Mouse (Mus musculus): ENCODE results near the gene Abhd16a. TPM values are rescaled to one million over a fixed set of nuclear protein-coding genes. Genes with fewer than 3 reads are reported as not detected.

Gene Abhd16a
- 25.5 TPM for polyA plus RNA-seq (2015; fragmentation: Illumina TruSeq; extraction: RNeasy Lipid Tissue Mini Kit (QIAGEN cat#74804); ENCODE audit: insufficient read depth, low read depth, low replicate concordance)

DNA sequence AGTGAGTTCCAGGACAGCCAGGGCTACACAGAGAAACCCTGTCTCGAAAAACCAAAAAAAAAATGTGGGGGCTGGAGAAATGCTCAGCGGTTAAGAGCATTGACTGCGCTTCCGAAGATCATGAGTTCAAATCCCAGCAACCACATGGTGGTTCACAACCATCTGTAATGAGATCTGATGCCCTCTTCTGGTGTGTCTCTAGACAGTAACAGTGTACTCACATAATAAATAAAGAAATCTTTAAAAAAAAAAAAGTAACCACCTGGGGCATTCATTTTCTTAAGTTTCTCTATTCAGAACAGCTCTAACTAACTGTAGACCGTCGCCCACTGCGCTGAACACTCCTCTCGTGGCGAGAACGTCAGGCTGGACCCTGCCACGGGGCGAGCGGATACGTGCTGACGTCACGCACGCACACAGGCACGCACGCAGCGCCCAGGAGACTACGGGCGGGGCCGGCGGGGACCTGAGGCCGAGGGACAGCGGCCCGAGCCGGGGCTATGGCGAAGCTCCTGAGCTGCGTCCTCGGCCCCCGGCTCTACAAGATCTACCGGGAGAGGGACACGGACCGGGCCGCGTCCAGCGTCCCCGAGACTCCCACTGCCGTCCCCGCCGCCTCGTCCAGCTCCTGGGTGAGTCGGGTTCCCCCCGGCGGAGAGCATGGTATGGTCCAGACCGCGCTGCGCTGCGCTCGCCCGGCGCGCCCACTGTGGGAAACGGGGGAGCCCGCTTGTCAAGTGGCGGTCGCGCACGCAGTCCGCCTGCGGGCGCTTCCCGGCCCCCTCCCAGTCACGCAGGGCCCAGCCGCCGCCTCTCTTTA lies at the start of gene Abhd16a:
TSS of gene Abhd16a (plus strand) at position 439 of the 820 bp plus-strand sequence.

GRCm38 (mm10) chr17:35046681-35047455 lies 42.2 kb upstream of the Abhd16a start, which contains the start of gene Msh5:
Gene Msh5, minus strand, starts transcription at chr17:35046745.

GRCm38 (mm10) chr17:35049561-35050016 lies 39.5 kb upstream of the Abhd16a start, which contains the start of gene Clic1:
Gene Clic1, plus strand, starts transcription at chr17:35049966.

DNA sequence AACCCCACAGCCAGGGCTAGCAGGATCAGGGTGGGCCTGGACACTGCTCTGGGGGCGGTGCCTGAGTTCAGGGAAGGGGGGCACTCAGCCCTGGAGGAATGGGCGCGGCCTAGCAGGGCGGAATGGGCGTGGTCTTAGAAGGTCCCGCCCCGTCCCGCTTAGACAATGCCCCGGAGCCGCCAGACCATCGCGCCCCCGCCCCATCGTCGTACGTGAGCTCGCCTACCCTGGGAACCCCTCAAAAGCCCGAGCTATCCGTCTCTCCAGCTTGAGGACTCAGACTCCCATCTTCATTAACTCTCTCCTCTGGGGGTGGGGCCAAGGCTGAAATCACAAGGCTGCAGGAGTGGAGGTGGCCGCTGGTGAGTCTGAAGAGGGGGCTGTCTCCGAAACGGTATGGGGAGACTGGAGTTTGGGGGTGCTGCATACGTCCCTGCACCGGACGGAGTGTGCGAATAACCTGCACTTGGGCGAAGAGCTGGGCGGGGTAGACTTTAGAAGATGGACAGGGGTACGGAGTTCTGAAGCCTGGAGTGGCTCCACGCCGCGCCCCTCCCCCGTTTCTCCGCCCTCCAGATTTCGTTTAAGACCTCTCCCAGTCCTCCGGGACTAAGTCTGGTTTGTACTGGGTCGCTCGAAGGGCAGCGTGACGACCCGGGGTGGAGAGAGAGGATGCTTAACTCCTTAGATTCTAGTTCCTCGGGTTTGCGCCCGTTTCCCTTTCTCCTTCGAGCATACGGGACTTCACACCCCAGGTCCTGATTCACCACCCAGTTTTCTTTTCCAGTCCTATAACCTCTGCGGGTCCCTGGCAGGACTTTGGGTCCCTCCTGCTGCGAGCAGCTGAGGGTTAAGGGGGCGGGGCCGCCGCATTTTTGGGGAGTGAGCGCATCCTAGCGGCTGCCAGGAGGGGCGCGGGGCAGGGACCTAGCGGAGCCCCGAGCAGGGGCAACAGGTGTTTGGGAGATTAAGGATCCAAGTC lies 29.9 kb upstream of the Abhd16a start, which contains the start of gene Ddah2:
TSS of gene Ddah2 (plus strand) at position 125 of the 982 bp plus-strand sequence.

GRCm38 (mm10) chr17:35064951-35065947 lies 23.8 kb upstream of the Abhd16a start, which contains the start of gene Ly6g6c:
Gene Ly6g6c, plus strand, starts transcription at chr17:35065388.

DNA sequence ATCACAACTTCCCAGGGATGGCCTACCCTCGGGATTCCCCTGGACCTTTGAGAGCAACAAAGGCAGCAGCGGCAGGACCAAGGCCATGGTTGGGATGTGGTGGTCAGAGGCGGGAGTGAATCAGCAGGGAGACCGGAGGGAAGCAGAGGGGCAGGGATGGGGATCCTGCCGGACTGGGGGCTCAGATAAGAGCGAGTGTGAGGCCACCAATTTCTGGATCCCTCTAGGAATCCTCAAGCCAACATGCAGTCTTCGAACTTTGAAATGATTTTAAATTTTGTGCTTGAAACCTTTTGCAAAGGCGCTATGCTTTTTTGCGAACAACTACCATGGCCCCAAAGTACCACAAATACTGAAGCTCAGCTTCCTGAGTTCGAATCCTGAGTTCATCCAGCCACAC lies 23.0 kb upstream of the Abhd16a start, which contains the start of gene Mpig6b:
TSS of gene Mpig6b (minus strand) at position 101 of the 400 bp plus-strand sequence.

GRCm38 (mm10) chr17:35076507-35077176 lies 12.4 kb upstream of the Abhd16a start, which contains the start of gene Ly6g6e:
Gene Ly6g6e, plus strand, starts transcription at chr17:35076902.

GRCm38 (mm10) chr17:35077786-35078233 lies 11.3 kb upstream of the Abhd16a start, which contains the start of gene Ly6g6d:
Gene Ly6g6d, minus strand, starts transcription at chr17:35078065.

GRCm38 (mm10) chr17:35085208-35085865 lies 3.7 kb upstream of the Abhd16a start, which contains the start of gene Ly6g6f:
Gene Ly6g6f, minus strand, starts transcription at chr17:35085610.

GRCm38 (mm10) chr17:35108097-35108496 lies 19.0 kb downstream of the Abhd16a start, which contains the start of gene Ly6g5c:
Gene Ly6g5c, plus strand, starts transcription at chr17:35108279.

DNA sequence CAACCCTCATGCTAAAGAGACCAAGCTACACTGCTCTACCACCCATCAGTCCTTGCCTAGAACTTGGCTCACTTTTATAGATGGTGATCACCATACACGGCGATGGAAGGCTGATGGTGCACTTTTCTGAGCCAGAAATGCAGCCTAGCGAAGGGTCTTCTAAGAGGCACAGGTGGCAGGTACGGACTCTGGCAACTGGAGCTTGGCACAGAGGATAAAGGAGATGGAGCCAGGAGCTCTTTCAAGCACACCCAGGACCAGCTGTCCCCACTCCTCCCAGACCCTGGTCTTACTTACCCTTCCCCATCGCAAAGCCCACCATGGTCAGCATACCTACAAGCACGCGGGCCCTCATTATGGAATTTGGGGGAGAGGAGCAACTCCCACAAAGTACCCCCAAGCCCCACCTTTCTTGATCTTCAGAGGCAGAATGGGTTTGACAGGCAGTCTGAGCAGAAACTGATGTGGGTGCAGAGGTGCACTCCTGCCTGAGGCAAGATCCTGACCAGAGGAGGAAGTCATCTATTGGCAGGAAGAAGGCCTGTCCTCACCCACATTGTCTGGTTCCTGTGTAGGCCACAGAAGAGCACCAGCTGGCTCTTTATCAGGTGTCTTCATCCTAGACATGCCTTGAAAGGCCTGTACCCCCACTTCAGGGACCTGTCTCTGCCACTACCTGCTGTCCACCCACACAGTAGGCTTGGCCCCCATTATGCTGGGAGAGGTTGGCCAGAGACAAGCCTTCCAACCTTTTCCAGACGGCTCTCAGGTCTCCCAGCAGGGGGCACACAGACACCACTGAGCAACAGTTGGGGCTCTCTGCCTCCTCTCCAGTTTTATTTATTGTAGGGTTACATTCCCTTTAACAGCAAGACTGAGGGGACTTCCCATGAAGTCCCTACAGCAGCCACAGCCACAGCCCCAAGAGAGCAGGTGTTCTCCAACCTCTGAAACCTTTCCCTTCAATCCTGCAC lies 26.3 kb downstream of the Abhd16a start, which contains the start of gene Ly6g5b:
TSS of gene Ly6g5b (minus strand) at position 383 of the 974 bp plus-strand sequence.

DNA sequence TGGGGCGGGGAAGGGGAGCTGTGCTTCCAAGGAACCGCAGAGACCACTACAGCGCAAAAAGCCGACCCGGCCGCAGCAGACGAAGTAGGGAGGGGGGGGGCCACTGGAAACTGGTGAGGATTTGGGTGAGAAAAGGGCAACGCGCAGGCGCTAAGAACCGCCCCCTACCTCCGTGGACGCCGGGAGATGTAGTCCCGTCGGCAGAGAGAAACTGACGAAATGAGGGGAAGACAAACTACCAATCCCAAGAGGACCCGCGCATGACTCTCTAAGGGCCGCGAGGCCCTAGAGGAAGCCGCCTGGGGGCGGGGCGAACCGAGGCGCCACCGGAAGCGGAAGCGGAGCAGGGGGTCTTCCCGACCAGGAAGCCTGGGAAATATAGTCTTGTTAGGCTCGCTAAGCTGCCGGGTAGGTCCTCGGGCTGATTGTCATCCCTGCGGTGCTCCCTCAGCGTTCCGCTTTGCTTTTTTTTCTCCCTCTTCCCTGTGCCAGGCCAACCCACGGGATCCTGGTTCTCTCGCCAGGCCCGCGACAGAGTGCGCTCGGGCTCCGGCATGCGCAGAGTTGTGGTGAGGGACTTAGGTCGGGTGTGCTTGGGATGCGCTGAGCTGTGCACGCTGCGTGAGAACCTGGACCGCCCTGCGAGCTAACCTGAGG lies 32.2 kb downstream of the Abhd16a start, which contains the start of gene Gpank1:
TSS of gene Gpank1 (plus strand) at position 313 of the 657 bp plus-strand sequence.

GRCm38 (mm10) chr17:35121871-35122303 lies 32.8 kb downstream of the Abhd16a start, which contains the start of gene Csnk2b:
Gene Csnk2b, minus strand, starts transcription at chr17:35122053.

GRCm38 (mm10) chr17:35126206-35126611 lies 37.1 kb downstream of the Abhd16a start, which contains the start of gene D17H6S53E:
Gene D17H6S53E, plus strand, starts transcription at chr17:35126373.

DNA sequence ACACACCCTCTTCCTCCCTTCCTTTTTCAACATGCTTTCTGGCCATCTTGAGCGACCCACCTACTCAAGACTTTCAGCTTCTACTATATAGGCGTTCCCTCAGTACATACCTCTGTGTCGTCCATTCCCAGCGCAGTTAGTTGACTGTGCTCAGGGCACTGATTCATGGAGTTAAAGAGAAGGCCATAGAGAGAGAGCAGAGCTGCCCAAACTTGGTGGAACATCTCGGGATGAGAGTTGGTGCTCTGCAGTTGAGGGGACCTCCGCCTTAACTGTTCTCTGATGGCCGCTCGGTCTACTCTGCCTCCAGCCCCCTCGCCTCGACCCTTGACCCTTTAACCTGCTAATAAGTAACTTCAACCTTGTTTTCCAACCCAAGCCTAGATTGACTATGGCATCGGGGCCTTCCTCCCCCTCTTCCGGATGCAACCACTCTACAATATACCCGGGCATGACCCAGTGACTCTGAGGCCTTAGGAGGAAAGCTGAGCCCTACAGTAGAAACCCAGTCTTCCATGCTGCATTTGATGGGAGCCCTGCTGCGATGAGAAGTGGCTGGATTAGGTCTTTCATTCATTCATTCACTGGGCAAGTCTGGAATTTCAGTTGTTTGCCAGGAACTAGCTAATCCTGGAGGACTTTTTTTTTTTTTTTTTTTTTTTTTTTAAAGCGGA lies 42.6 kb downstream of the Abhd16a start, which contains the start of gene Apom:
TSS of gene Apom (minus strand) at position 551 of the 674 bp plus-strand sequence.

All from pancreas, adult 10 weeks (tissue).